Mouse (Mus musculus) C2C12 (cell line): ENCODE results near the gene Gm21905.

Source experiments
- CEBPB ChIP-seq: IDR thresholded peaks from one replicate; pipeline ENCODE4 v1.6.1; 2011; ENCODE audit warnings: low read depth, mild to moderate bottlenecking, control low read depth, moderate library complexity
- CTCF ChIP-seq: IDR thresholded peaks from one replicate; pipeline ENCODE4 v1.5.1; 2011; ENCODE audit not compliant: control insufficient read depth, insufficient read depth, insufficient read length
- MYOD1 ChIP-seq: IDR thresholded peaks from one replicate; pipeline ENCODE4 v1.6.1; 2011; ENCODE audit warnings: low read depth; ENCODE audit not compliant: control insufficient read depth, insufficient read length

- TF ChIP-seq CTCF (no peak), CEBPB (no peak), MYOD1 (no peak)
These were observed 23.3 kb upstream of the Gm21905 start for GRCm38 (mm10) chr5:67969536-67969935.
